Mouse (Mus musculus): ENCODE data around the gene Gm21970.

The Gm21970 gene

DNA sequence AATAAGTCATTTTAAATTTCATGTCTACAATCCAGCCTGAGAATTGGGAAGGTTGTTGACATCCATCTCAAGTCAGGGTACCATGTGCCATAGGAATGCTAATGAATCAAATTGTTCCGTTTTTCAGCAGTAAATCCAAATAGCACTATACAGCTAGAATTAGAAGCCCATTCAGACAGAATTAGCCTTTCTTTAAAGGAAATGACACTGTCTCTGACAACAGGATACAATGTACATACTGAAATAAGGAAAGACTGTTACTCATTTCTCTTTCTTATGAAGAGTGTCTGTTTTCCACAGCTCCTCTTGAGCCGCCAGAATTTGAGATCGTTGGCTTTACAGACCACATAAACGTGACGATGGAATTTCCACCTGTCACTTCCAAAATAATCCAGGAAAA is at the start of gene Gm21970:
TSS of gene Gm21970 (plus strand) at position 301 of the 400 bp plus-strand sequence.
- no peak for DNase-seq

DNA sequence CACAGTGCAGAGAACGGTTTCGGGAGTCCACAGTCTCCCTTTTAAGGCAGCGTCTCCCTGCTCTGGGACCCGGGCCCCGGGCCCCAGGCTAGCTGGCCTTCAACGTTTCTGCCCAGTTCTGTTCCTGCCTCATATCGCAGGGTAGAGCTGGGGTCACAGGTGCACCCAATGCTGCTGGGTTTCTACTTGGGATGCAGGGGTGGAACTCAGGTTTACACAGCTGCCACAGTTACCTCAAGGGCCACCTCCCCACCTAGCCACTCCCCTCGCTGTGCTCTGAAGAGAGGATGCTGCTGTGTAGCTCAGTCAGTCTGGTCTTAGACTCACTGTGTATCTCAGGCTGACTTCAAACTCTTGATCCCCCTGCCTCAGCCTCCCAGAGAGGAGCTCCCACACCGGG is 45.0 kb upstream of the Gm21970 start:
- DNase-seq: no peak

DNA sequence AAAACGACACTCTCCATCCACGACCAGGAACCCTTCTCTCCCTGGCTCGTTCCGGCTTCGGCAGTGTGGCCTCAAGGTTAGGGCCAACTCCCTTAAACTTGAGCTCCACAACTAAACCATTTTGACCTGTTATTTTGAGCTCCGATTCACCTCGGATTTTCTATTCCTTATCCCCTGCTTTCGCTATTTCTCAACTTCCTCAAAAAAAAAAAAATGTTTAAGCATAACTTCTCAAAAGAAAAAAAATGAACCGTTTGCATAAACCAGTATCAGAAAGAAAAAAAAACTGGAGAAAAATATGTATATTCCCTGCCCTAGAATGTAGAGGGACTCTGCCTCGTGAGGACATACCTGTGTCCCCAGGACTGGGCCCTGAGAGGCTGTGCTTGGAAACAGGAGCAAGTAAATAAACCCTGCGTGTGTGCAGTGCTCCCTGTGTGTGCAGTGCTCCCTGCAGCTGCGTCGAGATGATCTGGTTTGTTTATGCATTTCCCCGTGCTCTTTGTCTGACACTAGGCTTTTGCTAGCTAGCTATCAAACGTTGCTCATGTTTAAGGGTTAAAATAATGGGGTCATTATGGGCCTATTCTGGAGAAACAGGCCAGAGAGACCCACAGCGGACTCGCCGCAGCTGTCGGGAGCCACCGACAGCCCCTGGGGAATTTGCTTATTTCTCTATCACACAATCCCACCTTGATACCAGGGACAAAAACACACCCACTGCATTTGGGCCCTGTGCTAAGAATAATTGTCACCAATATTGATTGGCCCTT is 43.8 kb upstream of the Gm21970 start:
- DNase-seq: no peak

DNA sequence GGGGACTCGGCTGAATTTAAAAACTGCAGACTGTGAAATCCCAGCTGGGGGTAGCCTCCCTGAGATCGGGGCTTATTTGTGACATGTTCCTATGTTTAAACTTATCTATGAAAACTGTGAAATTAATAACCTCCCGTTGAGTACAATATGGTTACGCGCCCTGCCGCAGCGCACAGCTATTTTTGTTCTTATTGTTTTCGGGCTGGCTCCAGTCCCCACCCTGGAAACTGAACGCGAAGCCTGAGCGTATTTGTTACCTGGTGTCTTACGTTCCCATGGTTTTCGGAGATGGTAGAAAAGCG is 43.3 kb upstream of the Gm21970 start:
- DNase-seq: no peak

DNA sequence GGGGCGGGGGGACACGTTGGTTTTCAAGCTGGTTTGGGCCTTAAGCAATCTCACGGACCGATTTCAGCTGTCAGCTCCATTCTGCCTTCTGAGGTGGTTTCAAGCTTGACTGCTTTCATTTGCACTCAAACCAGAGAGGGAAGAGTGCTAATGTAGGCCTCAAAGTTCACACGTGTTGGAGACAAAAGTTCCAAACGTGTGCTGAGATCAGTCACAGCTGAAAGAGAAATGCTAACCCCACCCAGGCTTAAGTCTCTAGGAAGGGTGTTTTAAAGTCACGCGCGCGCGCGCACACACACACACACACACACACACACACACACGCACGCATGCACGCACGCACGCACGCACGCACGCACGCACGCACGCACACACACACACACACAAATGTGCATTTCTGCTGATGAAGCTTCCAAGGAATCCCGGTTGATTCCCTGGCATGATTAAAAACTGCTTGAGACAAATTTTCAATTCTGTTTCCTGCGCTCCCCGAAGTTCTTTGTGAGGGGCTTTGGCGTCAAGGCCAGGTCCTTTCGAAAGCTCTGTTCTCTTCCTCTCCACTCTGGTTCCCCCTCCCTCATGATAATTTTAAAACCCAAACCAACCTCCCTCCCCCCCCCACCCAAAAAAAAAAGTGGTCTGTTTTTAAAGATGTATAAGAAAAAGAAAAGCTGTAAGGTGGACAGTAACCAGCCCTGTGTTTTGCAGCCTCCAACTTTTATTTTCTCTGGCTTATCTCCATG is 42.8 kb upstream of the Gm21970 start:
- peak; percentile 34 for DNase-seq

DNA sequence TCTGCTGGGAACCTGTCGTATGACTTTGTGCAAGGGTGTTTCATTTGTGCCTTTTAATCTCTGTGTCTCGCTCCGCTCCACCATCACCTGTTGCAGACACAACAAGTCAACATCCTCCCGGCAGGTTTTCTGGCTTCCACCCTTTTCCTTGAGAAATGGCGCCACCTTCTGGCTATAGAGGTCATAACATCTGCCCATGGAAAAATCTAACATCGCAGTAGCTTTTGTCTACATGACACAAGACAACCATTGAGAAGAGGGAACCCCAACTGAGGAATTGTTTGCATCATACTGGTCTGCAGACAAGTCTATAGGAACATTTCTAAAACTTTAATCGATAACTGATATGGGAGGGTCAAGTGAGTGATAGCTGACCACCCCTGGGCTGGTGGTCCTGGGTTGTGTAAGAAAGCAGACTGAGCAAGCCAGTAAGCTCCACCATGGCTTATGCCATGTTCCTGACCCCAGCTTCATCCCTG is 39.4 kb upstream of the Gm21970 start:
- peak; percentile 70 for DNase-seq

DNA sequence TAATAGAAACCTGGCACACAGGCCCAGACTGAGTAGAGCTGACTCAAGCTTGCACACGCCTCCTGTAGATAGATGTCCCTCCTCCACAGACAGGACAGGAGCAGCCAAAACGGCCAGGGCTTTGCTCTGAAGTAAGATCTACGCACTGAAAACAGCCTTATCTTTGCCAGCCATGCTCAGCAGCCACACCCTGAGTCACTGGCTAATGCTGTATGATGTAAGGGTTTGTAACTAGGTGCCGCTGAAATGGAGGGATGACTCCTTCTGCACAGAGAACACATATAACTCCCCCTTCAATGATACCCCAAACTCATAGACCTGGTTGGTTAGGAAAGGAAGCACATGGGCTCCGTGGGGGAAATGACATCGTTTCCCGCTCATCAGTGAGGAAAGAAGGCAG is 38.8 kb upstream of the Gm21970 start:
- no peak for DNase-seq

DNA sequence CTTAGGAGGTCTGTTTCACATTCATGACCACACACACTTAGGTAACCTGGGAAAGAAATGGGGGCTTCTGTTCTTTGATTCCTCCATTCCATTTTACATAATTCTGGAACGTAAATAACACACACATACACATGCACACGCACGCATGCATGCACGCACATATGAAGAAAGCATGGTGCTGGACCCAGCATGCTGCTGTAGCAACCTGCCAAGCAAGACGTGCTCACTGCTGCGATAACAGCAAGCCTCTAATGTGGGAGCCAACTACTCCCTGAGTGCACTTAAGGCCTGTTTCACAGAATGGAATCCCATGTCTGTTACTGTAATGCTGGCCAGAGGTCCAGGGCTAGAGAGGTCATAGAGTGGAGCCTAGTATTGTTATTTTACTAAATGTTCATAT is 38.3 kb upstream of the Gm21970 start:
- no peak for DNase-seq

DNA sequence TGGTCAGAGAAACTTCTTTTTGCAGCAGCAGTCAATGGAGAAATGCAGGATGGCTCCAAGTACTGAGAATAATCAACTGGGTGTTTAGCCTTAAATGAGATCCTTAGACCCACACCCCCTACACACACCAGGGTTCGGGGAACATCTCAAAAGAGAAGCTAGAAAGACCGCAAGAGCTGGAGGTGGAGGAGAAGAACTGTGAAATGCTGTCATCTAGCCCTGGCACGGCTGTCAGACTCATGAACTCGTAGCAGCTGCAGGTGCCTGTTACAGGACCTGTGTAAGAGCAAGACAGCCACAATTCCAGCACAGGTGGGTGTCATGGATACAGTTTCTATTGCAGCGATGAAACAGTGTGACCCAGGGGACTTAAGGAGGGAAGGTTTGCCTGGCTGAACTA is 37.9 kb upstream of the Gm21970 start:
- no peak for DNase-seq

DNA sequence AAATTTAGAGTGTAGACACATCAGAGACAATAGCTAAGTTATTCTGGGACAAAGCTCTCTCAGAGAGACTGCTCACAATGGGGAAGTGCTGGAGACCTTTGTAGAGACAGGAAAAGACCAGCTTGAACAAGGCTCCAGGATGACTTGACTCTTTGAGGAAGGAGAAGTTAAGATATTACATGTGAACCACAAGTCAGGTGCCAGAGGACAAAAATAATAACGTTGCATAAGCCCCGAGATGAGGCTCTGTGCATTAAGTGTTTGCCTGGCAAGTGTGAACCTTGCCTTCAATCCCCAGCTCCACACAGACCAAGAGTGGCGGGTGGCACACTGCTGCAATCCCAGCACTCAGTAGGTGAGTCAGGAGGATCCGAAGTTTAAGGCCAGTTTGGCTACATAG is 36.9 kb upstream of the Gm21970 start:
- DNase-seq: no peak

DNA sequence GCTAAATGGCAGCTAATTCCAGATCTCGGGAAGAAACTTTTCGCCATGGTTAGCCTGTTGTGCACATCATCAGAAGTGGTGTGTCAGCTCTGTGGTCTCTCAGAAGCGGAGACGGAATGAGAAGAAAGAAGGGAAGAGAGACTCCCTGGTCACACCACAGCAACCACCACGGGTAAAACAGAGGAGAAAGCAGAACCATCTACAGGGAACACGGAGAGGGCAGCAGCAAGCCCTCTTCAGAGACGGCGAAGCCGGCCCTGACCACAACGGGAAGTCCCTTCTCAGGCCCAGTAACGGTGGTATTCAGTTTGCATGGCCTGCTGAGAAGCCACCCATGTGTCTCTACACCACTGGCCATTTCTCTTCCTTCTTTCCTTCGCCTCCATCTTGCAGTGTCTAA is 36.4 kb upstream of the Gm21970 start:
- peak; percentile 26 for DNase-seq

DNA sequence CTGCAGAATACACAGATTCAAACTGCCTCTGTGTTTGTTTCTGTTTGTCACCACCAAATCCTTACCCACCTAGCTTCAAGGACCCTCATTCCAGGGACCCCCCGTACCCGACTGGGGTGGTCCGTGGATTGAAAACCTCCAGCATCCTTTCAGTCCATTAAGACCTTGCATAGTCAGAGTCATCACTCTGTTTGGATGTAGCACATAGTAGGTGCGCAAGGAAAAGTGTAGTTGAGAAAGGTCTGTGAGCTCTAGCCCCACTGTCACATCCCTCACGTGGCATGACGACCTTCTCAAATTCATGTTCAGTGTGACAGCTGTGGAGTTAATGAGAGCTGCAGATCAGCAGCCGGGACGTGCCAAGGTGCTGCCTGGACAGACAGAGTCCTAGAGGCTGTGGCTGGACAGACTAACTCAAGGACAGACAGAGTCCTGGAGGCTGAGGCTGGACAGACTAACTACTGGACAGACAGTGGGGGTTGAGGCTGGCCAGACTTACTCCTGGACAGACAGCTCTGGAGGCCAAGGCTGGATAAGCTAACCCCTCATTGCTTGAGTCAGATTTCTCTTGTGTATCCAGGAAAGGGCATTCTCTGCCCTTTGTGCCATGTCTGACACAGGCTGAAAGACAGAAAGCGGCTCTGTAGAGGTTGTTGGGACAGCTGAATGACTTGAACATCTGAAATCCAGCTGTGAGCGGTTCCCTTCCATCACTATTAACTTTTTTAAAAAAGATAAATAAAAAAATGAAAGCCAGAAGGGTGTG is 34.6 kb upstream of the Gm21970 start:
- no peak for DNase-seq

DNA sequence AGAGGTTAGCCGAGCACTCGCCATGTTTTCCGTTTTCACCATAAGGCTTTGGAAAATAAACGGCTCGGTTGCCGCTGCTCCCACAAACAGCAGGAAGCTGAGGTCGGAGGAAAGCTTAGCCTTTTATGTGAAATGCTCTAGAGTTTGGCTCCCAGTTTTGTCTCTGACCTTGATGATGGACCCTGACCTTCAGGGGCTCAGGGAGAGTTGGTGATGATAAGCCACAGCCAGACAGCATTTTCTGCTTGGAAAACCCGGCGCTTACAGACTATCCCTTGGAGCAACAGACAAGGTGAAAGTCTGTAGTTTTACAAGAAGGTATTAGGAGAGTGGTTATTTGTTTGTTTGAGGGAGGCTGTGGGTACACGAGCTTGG is 34.0 kb upstream of the Gm21970 start:
- no peak for DNase-seq

DNA sequence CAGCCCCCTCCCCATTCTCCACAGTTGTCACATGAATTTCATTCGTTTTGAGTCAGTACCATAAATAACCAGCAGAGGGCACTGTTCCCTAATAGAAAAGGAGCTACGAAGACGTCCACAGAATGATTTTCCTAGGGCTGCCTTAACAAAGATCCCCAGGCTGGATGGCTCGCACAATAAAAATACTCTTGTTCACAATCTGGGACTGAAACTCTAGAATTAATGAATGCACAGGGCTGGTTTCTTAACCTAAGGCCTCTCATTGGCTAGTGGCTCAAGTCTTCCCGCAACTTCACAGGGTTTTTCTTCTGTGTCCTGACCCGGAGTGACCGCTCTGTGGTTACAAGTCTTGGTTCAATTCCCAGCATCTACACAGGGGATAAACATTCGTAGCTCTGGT is 33.0 kb upstream of the Gm21970 start:
- no peak for DNase-seq

DNA sequence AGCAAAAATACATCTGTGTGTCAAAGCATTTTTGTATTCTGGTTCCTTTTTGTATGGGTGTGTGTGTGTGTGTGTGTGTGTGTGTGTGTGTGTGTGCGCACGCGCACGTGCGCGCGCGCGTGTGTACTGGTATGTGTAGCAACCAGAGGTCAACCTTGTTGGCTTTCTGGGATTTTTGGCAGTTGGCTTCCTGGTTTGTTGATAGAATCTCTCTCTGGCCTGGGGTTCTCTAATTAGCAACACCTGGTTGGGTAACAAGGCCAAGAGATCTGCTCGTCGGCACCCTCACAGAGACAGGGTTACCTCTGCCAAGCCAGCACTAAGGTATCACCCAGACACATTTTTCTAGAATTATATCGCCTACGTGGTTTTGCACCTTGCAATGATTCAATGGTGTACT is 32.0 kb upstream of the Gm21970 start:
- DNase-seq: no peak

DNA sequence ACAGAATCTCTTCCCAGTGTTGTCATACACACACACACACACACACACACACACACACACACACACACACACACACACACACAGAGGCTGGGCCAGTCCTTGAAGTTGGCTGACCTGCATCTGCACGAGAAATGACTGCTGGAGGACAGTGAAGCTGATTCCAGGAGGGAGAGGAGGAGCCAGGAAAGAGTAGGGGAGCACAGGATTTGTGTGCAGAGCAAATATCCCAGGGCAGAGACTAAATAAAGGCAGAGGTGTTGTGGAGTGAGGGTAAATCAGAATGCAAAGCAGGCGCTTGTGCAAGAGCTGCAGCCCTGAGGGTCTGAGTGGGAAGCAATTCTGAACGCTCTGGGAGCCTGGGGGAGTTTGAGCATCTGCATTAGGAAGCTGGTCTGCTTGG is 31.4 kb upstream of the Gm21970 start:
- no peak for DNase-seq

DNA sequence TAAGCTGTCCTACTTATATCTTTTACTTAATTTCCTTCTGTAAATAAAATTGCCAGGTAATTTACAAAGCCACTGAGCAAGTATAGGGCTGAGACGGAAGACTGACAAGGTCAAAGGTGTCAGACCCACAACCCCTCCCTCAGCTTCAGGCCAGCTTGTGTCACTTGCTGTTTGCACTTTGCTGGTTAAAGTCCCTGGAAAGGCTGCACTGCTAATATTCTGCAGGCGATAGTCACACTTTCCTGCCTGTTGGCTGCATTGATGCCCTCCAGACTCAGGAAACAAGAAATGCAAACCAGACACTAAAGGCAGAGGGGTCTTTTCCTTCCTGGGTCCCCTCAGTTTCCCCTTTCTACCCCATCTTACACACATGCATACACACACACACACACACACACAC is 29.5 kb upstream of the Gm21970 start:
- no peak for DNase-seq

DNA sequence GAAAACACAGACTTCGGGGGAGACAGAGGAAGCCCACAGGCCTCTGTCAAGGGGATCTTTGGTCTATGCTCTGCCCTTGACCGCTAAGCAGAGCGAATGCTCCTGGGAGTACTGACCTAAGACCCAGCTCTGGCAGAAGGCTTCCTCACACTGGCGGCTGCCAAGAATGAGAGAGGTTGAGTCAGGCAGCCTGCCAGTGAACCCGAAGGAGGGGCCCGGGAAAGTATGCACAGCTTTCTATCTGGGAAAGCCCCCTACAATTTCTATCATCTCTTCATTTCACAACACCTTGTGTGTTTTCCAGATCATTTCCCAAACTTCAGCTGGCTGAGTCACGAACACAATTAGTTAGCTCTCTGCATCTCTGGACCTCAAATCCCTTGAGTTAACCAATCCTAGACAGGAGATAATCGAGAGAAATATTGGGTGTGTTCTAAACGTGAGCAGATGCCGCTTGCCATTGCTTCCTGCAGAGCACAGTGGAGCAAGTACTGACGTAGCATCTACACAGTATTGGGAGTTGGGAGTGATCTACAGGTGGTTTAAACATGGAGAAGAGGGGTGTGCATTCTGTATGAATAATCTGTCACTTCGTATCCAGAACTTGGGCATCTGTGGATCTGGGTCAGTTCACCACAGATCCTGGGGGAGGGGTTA is 28.8 kb upstream of the Gm21970 start:
- no peak for DNase-seq

DNA sequence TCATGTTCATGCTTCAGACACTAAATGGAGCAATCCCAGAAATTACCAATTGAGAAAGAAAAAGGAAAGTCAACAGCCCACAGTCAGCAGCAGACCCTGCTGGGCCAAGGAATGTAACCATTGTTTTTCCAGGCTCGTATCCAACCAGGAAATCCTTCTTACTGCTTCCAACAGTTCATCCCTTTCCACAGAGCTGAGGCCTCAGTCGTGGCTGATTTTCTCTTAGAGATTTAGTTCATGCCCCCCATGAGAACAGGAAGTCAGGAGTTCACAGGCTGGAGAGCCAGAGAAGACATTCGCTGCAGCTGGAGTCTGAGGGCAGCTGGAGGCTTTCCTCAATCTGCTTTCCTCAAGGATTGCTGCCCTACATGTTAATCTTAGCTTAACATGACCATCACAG is 28.0 kb upstream of the Gm21970 start:
- no peak for DNase-seq

DNA sequence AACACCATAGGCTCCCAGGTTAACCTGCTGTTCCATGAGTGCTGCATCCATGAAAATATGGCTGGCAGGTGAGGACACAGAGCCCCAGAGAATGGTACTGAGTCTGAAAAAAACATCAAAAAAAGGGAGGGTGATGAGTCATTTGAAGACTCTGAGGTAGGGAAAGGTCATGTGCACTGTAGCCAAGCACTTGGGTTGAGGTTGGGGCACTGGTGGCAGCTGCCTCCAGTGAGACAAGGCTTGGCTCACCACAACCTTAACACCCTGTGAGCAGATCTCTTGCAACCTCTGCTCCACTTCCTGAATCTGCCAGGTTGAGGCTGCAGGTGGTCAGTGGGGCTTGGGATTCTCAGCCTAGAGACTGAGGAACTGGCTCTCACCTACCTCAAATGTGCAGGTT is 25.0 kb upstream of the Gm21970 start:
- DNase-seq: no peak

DNA sequence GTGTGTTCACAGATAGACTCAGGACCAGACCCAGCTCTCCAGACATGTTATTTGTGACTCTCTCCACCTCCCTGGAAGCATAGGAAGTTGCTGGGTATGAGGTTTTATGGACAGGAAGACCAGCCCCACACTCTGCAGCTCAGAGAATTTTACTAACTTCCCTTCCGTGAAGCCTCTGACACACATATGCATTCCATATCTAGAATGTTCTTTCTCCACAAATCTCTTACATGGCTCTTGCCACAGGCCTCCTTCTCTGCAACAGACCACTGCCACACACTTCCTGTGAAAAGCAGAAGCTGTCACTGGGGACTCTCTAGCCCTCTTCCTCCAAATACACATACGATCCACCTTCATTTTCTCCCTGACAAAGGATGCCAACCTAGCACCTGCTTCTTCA is 24.5 kb upstream of the Gm21970 start:
- DNase-seq: no peak

DNA sequence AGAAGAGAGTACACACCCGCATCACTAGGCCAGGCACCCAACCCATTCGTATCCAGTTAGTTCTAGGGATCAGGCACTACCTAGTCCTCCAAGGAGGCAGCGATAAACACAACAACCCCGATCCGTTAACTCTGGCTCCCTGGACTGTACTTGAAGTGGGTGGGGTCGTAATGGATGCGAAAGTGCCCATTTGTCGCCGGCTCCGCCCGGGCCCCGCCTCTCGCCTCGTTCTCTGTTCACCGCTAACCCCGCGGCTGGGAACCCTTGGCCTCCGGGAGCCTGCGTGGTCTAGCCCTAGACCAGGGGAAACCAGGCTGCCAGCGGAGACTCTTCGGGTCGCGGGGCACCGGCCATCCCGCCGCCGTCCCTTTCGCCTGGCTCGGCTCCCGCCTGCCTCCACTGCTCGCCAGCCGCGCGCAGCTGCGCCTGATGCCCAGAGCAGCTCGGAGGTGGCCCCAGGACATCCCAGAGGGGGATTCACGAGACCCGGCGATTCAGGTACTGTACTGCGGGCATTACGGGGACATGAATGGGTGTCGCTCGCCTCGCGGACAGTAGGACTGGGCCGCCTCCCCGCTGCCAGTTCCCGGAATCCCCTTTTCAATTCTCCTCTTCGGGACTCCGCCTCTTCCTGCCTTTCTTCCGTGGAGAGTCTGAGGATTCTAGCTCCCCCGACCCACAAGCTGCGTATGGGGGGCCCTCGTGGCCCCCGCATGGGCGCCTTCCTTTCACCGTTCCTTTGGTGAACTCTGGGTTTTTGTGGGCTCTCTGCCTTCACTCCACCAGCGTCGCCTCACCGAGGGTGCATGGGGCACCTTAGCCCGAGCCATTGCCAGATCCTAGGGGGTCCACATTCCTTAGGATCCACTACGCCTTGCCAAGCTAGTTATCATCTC is 18.7 kb upstream of the Gm21970 start, which contains the start of gene Ifnar2:
TSS of gene Ifnar2 (plus strand) at position 207 of the 896 bp plus-strand sequence.
- peak; percentile 68 for DNase-seq
